Mouse (Mus musculus) kidney, postnatal 36 days (tissue): Measurements from ENCODE around the gene Uchl5.

Experiments used
- DNase-seq, 2 experiments: peaks; one replicate each; pipeline ENCODE4 v3.0.0; 2021 to 2022; ENCODE audit warnings: mixed read lengths in 2 of 2

Uchl5 gene

GRCm38 (mm10) chr1:143776446-143777411, at the start of gene Uchl5, which contains the start of gene Trove2:
Gene Uchl5 (plus strand): TSS chr1:143777272.
Gene Trove2 (minus strand): TSS chr1:143777068.
- DNase-seq: peak; percentile 98 to 99

- DNase-seq: no peak
Observed at GRCm38 (mm10) chr1:143727701-143728445, 49.2 kb upstream of the Uchl5 start.

GRCm38 (mm10) chr1:143730899-143731298, 46.2 kb upstream of the Uchl5 start:
- DNase-seq: peak; percentile 10 to 29

GRCm38 (mm10) chr1:143731691-143732090, 45.4 kb upstream of the Uchl5 start:
- no peak for DNase-seq

GRCm38 (mm10) chr1:143733914-143734410, 43.1 kb upstream of the Uchl5 start:
- no peak for DNase-seq

GRCm38 (mm10) chr1:143738811-143739210, 38.3 kb upstream of the Uchl5 start:
- DNase-seq: no peak

- peak; percentile 93 to 97 for DNase-seq
Observed at GRCm38 (mm10) chr1:143739361-143740350, 37.4 kb upstream of the Uchl5 start.

GRCm38 (mm10) chr1:143740581-143740980, 36.5 kb upstream of the Uchl5 start:
- DNase-seq: no peak

GRCm38 (mm10) chr1:143741331-143741730, 35.7 kb upstream of the Uchl5 start:
- DNase-seq: no peak

- no peak for DNase-seq
Observed at GRCm38 (mm10) chr1:143742186-143742585, 34.9 kb upstream of the Uchl5 start.

- no peak for DNase-seq
Observed at GRCm38 (mm10) chr1:143745871-143746270, 31.2 kb upstream of the Uchl5 start.

- DNase-seq: no peak
Observed at GRCm38 (mm10) chr1:143762159-143762558, 14.9 kb upstream of the Uchl5 start.

GRCm38 (mm10) chr1:143764443-143764842, 12.6 kb upstream of the Uchl5 start:
- DNase-seq: no peak

GRCm38 (mm10) chr1:143765801-143766200, 11.3 kb upstream of the Uchl5 start:
- no peak for DNase-seq

GRCm38 (mm10) chr1:143766238-143766637, 10.8 kb upstream of the Uchl5 start:
- DNase-seq: no peak

GRCm38 (mm10) chr1:143770444-143771109, 6.5 kb upstream of the Uchl5 start:
- DNase-seq: peak; percentile 4 to 19

GRCm38 (mm10) chr1:143773082-143773481, 4.0 kb upstream of the Uchl5 start:
- DNase-seq: no peak

GRCm38 (mm10) chr1:143773909-143774308, 3.2 kb upstream of the Uchl5 start:
- DNase-seq: no peak

GRCm38 (mm10) chr1:143777558-143778218, 616 bp downstream of the Uchl5 start:
- peak; percentile 17 to 43 for DNase-seq

GRCm38 (mm10) chr1:143788584-143789227, 11.6 kb downstream of the Uchl5 start:
- peak; percentile 18 to 72 for DNase-seq
